Mouse (Mus musculus): Measurements from ENCODE around the gene Lin7b.

DNA sequence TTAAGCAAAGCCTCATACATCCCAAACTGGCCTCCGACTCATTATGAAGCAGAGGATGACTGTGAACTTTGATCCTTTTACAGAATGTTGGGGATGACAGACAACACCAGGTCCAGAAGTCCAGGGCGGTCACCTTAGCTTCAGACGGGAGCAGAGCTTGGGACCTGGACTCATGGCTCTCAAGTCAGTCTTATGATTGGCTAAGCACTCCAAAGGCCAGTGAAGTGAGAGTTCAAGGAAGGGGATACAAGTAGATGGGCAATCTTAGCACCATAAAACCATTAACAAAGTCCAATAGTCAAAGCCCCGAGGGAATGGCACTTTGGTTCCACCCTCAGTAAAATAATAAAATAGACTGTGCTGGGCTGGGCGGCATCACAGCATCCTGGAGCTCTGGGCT lies 47.3 kb downstream of the Lin7b start:
- no peak for TF ChIP-seq KAT2A (conservative IDR thresholded peaks at IDR 0.05; ENCODE audit: low read depth, low read length)
- TF ChIP-seq POLR2A (IDR thresholded peaks at IDR 0.05; ENCODE audit: control insufficient read depth in 1 of 2, insufficient read depth in 1 of 2, low read depth in 1 of 2, low read length in 2 of 2, poor library complexity in 1 of 2) = no peak

Measured in MEL (cell line).